Mouse (Mus musculus): ENCODE measurements around the gene Abcb4.

The Abcb4 gene

GRCm38 (mm10) chr5:8911567-8912198 is 18.2 kb downstream of the Abcb4 start:
- peak; percentile 50 for DNase-seq (ENCODE audit: low read depth, low spot score)

GRCm38 (mm10) chr5:8916400-8916799 is 22.9 kb downstream of the Abcb4 start:
- DNase-seq (ENCODE audit: low read depth, low spot score) = no peak

- peak; percentile 4 for DNase-seq (ENCODE audit: low read depth, low spot score)
Observed at GRCm38 (mm10) chr5:8917069-8917468, 23.6 kb downstream of the Abcb4 start.

- no peak for DNase-seq (ENCODE audit: low read depth, low spot score)
Observed at GRCm38 (mm10) chr5:8928440-8928839, 34.9 kb downstream of the Abcb4 start.

GRCm38 (mm10) chr5:8937965-8938364 is 44.4 kb downstream of the Abcb4 start:
- DNase-seq (ENCODE audit: low read depth, low spot score) = no peak

- DNase-seq (ENCODE audit: low read depth, low spot score) = peak; percentile 37
Observed at GRCm38 (mm10) chr5:8941266-8941665, 47.7 kb downstream of the Abcb4 start.

- peak; percentile 24 for DNase-seq (ENCODE audit: low read depth, low spot score)
Observed at GRCm38 (mm10) chr5:8943836-8944235, 50.3 kb downstream of the Abcb4 start.

GRCm38 (mm10) chr5:8947423-8948110 is 54.0 kb downstream of the Abcb4 start:
- DNase-seq (ENCODE audit: low read depth, low spot score) = no peak

- no peak for DNase-seq (ENCODE audit: low read depth, low spot score)
Observed at GRCm38 (mm10) chr5:8953660-8954059, 60.1 kb downstream of the Abcb4 start.

GRCm38 (mm10) chr5:8955544-8955943 is 62.0 kb downstream of the Abcb4 start:
- no peak for DNase-seq (ENCODE audit: low read depth, low spot score)

- DNase-seq (ENCODE audit: low read depth, low spot score) = no peak
Observed at GRCm38 (mm10) chr5:8960534-8960933, 67.0 kb downstream of the Abcb4 start.

GRCm38 (mm10) chr5:8964487-8964886 is 71.0 kb downstream of the Abcb4 start:
- no peak for DNase-seq (ENCODE audit: low read depth, low spot score)

- DNase-seq (ENCODE audit: low read depth, low spot score) = no peak
Observed at GRCm38 (mm10) chr5:8970694-8971093, 77.2 kb downstream of the Abcb4 start.

GRCm38 (mm10) chr5:8972355-8972754 is 78.8 kb downstream of the Abcb4 start:
- no peak for DNase-seq (ENCODE audit: low read depth, low spot score)

- DNase-seq (ENCODE audit: low read depth, low spot score) = no peak
Observed at GRCm38 (mm10) chr5:8974721-8975120, 81.2 kb downstream of the Abcb4 start.

GRCm38 (mm10) chr5:8985470-8985869 is 92.0 kb downstream of the Abcb4 start:
- no peak for DNase-seq (ENCODE audit: low read depth, low spot score)

- no peak for DNase-seq (ENCODE audit: low read depth, low spot score)
Observed at GRCm38 (mm10) chr5:8987925-8988324, 94.4 kb downstream of the Abcb4 start.

GRCm38 (mm10) chr5:8990526-8990925 is 97.0 kb downstream of the Abcb4 start:
- no peak for DNase-seq (ENCODE audit: low read depth, low spot score)

GRCm38 (mm10) chr5:8991626-8992025 is 98.1 kb downstream of the Abcb4 start:
- DNase-seq (ENCODE audit: low read depth, low spot score) = no peak

GRCm38 (mm10) chr5:8995966-8996685 is 102.6 kb downstream of the Abcb4 start:
- DNase-seq (ENCODE audit: low read depth, low spot score) = peak; percentile 23

- peak; percentile 83 for DNase-seq (ENCODE audit: low read depth, low spot score)
Observed at GRCm38 (mm10) chr5:8996686-8997512, 103.4 kb downstream of the Abcb4 start, which contains the start of gene Crot. Gene Crot (minus strand): TSS chr5:8997324.

GRCm38 (mm10) chr5:8997513-8997895 is 104.0 kb downstream of the Abcb4 start:
- DNase-seq (ENCODE audit: low read depth, low spot score) = no peak

Data from CD4-positive, CD25-positive, alpha-beta regulatory T cell, adult 2 months (primary cell).